Mouse (Mus musculus) kidney, adult 9 months (tissue): ENCODE results near the gene Msh3.
"Not testable (repeated sequence)": the region's sequence is repeated elsewhere in the genome, so short reads cannot be mapped to it uniquely, and the experiment has no call there.

Experiments used
- DNase-seq: peaks from one replicate; pipeline ENCODE4 v3.0.0; 2022

Msh3 gene

DNA sequence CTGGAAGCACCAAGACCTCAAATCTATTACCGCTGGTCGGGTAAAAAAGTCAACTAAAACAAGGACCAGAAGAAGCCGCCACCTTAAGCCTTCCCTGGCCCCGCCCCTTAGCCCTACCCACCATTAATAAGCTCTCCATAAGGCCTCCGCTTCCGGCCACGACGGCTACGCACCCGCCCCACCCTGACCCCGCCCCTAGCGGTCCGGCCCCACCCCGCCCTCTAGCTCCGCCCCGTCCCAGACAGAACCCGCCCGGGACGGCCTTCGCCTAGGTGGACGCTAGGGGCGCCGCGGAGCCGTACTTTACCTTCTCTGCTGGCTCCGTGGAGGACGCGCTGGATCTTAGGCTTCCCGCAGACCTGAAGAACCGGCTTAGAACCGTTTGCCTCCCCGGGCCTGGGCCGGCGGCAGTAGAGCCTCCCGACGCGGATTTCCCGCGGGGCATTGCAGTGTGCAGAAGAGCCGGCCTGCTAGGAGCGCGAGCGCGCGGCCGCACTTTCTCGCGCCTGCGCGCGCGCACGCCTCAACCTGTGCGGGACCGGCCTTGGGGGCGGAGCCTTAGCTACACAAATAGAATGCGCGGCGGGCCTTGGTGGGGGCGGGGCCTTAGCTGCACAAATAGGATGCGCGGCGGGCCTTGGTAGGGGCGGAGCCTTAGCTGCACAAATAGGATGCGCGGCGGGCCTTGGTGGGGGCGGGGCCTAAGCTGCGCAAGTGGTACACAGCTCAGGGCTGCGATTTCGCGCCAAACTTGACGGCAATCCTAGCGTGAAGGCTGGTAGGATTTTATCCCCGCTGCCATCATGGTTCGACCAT lies at the start of gene Msh3, which contains the start of gene Dhfr:
TSS of gene Msh3 (minus strand) at position 548 of the 816 bp plus-strand sequence.
TSS of gene Dhfr (plus strand) at position 271 of the 816 bp plus-strand sequence.
- DNase-seq: peak; percentile 99

DNA sequence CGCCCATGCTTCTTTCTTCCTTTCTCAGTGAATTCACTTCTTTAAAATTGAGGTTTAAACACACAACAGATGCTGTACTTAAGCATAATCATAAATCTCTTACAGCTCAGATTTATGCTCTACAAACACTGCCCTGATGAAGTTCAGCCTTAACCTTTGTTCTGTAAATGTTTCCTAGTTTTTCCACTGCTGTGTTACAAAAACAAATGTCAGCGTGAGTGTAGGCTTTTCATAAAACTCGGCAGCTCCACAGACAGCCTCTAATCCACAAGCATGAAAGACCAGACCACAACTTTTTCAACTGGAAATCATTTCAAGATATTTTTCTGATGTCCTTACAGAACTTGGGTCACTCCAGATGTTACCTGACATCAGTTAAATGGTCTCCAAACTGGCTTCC lies 48.7 kb upstream of the Msh3 start:
- no peak for DNase-seq

GRCm38 (mm10) chr13:92402063-92402462 lies 47.3 kb upstream of the Msh3 start:
- DNase-seq: peak; percentile 37

DNA sequence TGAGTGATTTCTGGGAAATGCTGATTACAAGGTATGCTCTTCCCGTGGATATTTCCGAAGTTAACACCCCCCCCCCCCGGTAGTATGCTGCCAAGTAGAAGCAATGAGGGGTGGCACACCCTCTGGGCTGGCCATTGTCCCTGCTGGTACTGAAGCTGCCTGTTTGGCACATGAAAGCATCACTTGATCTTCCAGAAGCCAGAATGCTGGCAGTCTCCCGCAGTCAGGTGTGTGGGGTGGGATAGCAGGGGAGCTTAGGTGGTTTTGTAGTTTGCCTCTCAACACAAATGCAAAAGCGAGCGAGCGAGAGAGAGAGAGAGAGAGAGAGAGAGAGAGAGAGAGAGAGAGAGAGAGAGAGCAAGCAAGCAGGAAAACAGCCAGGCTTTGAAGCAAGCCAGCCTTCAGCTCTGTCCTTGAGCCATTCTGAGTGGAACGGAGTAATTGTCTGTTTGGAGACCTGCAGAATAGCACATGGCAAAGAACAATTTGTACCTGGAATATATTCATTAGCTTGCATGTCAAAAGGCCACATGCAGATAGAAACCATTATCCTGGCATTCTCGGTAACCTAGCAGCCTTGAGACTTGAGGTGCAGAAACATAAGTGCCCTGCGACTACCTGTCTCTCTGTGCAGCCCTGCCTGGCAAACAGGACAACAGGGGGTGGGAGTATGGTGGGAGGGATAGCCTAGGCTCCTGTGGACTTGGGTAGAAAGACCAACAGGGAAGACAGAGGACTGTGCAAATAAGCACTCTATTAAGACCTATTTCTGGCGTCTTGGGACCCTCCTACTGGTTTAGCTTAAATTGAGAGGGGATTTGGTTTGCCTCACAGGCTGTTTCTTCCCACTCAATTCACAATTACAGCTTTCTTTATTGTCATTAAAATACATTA lies 43.9 kb upstream of the Msh3 start:
- DNase-seq: no peak

DNA sequence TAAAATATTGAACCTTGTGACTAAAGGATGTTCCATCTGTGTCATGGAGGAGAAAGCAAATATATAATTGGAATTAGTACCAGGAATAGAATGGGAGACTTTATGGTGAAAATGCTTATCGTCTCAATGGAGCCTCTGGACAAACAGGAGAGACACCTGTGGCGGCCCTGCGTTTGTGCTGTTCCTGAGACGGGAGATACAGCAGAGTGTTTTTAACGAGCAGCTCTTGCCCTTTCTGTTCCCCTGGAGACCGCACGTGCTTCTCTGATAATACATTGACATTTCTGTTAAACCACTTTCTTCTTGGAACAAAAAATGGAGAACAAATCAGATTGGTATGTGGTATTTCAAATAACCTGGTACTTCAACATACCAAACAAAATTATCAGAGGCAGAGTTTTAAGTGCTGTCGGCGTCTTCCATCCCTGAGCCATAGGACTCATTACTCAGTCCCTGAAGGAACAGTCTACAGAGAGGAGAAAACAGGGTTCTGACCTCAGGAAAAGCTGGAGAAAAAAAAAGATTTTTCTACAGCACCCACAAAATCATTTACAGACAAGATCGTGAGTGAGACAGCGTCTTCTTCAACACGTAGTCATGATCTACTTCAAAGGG lies 38.4 kb upstream of the Msh3 start:
- peak; percentile 17 for DNase-seq

- DNase-seq: no peak
These were observed 32.6 kb upstream of the Msh3 start for GRCm38 (mm10) chr13:92387367-92387766.

DNA sequence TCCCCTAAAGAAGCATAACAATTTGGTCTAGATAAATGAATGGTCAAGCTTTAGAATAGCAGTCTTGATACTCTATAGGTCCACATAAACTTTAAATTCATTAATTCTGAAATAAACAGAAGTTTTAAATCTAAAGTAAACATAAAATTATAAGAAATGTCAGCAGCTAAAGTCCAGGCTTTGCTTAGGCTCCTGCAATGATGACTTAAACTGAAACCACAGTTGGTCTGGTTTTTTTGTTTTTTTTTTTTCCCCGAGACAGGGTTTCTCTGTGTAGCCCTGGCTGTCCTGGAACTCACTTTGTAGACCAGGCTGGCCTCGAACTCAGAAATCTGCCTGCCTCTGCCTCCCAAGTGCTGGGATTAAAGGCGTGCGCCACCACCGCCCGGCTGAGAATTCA lies 16.7 kb upstream of the Msh3 start:
- DNase-seq: not testable (repeated sequence)

DNA sequence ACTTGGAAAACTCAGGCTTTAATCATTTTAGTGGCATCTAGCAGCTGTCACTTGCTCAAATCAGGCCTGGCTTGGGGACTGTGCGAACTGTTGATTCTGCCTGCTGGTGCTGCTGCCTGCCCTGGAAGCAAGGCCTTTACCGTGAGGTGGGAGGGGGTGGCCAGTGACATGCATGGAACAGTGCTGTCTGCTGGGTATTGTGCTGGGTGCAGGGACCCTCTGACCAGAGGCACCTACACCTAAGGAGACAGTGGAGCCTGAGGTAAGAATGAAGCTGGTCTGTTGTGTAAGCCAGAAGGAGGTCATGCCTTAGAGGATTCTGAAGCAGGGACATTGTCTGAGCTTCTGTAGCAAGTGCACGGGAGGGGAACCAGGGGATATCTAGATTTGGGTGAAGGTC lies 16.0 kb upstream of the Msh3 start:
- DNase-seq: no peak

DNA sequence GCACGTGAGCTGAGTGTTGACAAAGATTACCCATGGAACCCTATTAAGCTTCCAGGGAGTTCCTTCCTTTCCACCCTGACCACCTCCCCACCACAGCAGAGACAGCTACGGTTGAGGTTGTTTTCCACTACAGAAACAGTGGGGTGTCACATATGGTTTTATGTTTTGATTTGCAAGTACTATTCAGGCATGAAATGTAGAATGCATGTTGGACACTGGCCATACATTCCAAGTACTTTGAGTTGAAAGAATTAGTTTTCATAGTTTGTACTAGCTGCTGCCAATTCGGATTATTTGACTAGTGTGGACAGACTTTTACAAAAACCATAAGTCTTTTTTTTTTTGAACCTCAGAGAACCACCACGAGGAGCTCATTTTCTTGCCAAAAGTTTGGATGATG lies 10.5 kb upstream of the Msh3 start:
- no peak for DNase-seq

DNA sequence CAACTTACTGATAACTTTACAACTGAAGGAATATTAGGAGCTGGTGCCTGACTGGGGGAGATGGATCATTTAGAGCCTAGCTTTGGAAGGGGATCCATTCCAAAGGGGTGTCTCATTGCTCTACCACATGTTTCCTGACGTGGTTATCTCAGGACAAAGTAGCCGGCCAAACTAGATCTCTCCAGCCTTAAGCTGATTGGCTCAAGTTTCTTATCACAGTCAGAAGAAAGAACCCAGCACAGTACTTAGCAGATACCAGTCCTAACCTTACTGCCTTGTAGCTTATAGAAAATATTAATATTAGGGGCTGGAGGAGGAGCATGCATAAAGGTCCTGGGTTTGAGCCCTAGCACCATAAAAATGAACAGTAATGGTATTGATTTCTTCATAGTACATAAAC lies 6.8 kb upstream of the Msh3 start:
- DNase-seq: no peak

GRCm38 (mm10) chr13:92357644-92358043 lies 2.8 kb upstream of the Msh3 start:
- DNase-seq: no peak

DNA sequence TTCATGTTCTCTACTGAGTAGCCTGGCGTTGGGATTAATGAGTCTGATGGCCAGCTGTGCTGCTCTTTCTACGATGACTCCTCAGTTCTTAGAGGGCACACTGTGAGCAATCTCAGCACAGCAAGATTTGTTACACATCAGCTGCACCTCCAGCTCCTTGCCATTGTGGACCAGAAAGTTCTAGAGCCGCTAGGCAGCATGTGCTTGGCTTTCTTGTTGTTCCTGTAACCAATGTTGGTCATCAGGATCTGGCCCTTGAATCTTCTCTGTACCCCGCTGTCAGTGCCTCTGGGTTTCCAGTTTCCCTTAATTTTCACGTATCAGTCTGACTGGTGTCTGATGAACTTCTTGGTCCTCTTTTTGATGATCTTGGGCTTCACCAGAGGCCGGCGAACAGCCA lies 1.6 kb upstream of the Msh3 start:
- peak; percentile 15 for DNase-seq

DNA sequence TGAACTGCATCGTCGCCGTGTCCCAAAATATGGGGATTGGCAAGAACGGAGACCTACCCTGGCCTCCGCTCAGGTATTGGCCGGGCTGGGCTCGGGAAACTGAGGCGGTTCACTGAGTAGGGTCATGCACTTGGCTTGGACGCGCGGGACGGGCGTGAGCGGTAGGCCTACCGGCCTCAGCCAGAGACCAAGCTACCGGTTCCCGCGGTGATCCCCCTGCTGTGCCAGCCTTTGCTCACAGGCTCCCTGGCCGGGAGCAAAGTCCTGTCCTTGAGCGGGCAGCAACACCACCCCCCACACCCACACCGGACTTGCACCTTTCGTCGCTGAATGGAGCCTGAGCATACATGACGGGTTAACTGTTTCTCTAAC lies 455 bp upstream of the Msh3 start:
- peak; percentile 87 for DNase-seq

GRCm38 (mm10) chr13:92353956-92354355 lies 847 bp downstream of the Msh3 start:
- DNase-seq: no peak

- no peak for DNase-seq
These were observed 3.7 kb downstream of the Msh3 start for GRCm38 (mm10) chr13:92351100-92351499.

- no peak for DNase-seq
These were observed 8.5 kb downstream of the Msh3 start for GRCm38 (mm10) chr13:92346338-92346737.

DNA sequence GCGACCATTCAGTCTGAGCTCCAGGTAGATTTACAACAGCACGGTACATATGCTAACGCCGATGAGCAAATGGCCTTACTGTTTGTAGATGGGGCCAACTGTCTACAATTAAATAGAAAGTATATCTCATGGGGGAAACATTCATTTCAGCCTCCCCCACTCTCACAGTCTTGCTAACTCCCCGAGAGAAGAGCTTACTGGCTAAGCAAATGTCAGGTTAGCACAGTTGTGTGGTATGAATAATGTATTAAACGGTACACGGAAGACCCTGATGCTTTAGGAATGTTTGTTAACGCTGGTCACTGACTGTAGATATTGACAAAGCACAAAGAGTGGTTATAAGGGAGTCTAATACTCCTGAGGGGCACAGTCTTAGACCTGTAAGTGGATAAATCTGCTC lies 10.8 kb downstream of the Msh3 start:
- no peak for DNase-seq

DNA sequence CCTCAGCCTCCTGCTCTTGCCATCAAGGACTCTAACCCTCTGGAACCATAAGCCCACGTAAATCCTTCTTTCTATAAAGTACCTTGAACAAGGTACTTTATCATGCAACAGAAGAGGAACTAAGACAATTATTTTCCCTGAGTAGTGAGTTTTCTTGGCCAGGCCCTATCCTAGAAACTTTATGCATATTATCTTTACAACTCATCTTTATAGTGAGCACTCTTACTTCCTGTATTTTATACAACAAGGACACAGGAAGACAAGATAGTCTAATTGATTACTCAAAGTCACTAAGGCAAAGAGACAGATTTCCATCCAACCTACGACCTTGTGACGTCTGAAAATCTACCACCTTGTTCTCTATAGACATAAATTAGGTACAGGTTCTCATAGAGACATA lies 15.0 kb downstream of the Msh3 start:
- DNase-seq: no peak

- no peak for DNase-seq
These were observed 16.9 kb downstream of the Msh3 start for GRCm38 (mm10) chr13:92337773-92338462.

- DNase-seq: no peak
These were observed 17.9 kb downstream of the Msh3 start for GRCm38 (mm10) chr13:92336857-92337256.

GRCm38 (mm10) chr13:92332103-92332879 lies 22.5 kb downstream of the Msh3 start:
- no peak for DNase-seq

DNA sequence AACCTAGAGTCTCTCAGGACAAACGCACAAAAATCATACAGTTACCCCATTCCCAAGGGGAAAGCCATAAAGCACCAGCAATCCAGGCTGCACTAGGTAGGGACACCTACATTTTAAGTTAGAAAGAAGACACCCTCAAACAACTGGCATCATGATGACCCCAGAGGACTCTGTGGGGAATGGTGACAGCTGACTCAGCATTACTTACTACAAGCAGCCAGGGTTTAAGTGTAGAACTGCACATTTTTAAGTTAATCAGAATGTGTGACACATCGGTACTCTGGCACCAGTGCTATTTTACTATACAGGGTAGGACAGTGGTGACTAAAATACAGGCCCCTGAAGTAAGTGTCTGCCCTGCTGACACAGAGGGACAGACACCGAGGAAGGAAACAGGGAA lies 24.2 kb downstream of the Msh3 start:
- DNase-seq: no peak
